ENCODE assay signal across 9 mouse cellular contexts in genomic region chr6:125868516-125868915, GRCm38 (mm10).
DNase-seq lines count a peak whose midpoint lies in the region; ATAC-seq and TF ChIP-seq lines count a peak whose summit lies in the region.
"Had no signal": no experiment of that assay in that cellular context is flagged by ENCODE, and none has a peak within 500 bp of the region (broad histone marks: within the 10 kb centered on the region; RNA-seq: fewer than 3 reads in every experiment).

No protein-coding gene starts in this region.

- no peak for DNase-seq in heart, postnatal 0 days (ENCODE audit: low spot score)
- no peak for DNase-seq in heart, adult 9 months (ENCODE audit: low spot score in 2 of 2)
- peak; percentile 47 for DNase-seq in urinary bladder, postnatal 14 days (ENCODE audit: low spot score)
- DNase-seq in urinary bladder, adult 2 months (ENCODE audit: low spot score), result no peak
- peak; percentile 39 for DNase-seq in embryonic facial prominence, embryonic 10.5 days (ENCODE audit: low spot score)
- peak; percentile 42 for DNase-seq in limb, embryonic 10.5 days (ENCODE audit: low spot score)
- DNase-seq in T-cell, adult 2 months (ENCODE audit: low spot score), result no peak
- no peak for DNase-seq in c-Kit-positive CD71-positive TER-119-positive erythroid progenitor cells, embryonic 14.5 days (ENCODE audit: low spot score)

- no peaks in the 10 kb centered on the region for H3K36me3 ChIP-seq in heart, postnatal 0 days (replicated peaks; ENCODE audit: control insufficient read depth, insufficient read depth, low read length)
- no peaks in the 10 kb centered on the region for H3K36me3 ChIP-seq in embryonic facial prominence, embryonic 10.5 days (replicated peaks)
- H3K36me3 ChIP-seq in limb, embryonic 10.5 days, result no peaks in the 10 kb centered on the region

- H3K4me3 ChIP-seq in heart, postnatal 0 days (ENCODE audit: low read depth, low read length), result no peak overlapping the region
- no peak overlapping the region for H3K4me3 ChIP-seq in embryonic facial prominence, embryonic 10.5 days
- no peak overlapping the region for H3K4me3 ChIP-seq in limb, embryonic 10.5 days
- H3K4me3 ChIP-seq: myocyte had no signal

- H3K9me3 ChIP-seq in heart, postnatal 0 days (replicated peaks; ENCODE audit: control insufficient read depth, low read length), result no peaks in the 10 kb centered on the region
- no peaks in the 10 kb centered on the region for H3K9me3 ChIP-seq in embryonic facial prominence, embryonic 10.5 days
- no peaks in the 10 kb centered on the region for H3K9me3 ChIP-seq in limb, embryonic 10.5 days (replicated peaks)

- no peak for ATAC-seq in heart, postnatal 0 days (ENCODE audit: insufficient read depth, low read depth)

- no peak overlapping the region for H3K4me2 ChIP-seq in heart, postnatal 0 days (ENCODE audit: low read depth, low read length)

- TF ChIP-seq EP300 in heart, postnatal 0 days (IDR thresholded peaks at IDR 0.05; ENCODE audit: low read depth), result no peak

- H3K27ac ChIP-seq in heart, postnatal 0 days (ENCODE audit: low read depth), result no peak overlapping the region
- H3K27ac ChIP-seq in embryonic facial prominence, embryonic 10.5 days (replicated peaks), result no peak overlapping the region
- H3K27ac ChIP-seq in limb, embryonic 10.5 days, result no peak overlapping the region

- WGBS in heart, postnatal 0 days, result 32% methylated on average over 2 of the region's 2 CpGs
- 37% methylated on average over 2 of the region's 2 CpGs for WGBS in embryonic facial prominence, embryonic 10.5 days
- 38% methylated on average over 2 of the region's 2 CpGs for WGBS in limb, embryonic 10.5 days

- no peaks in the 10 kb centered on the region for H3K27me3 ChIP-seq in heart, postnatal 0 days (ENCODE audit: control insufficient read depth, insufficient read depth, low read length)
- no peaks in the 10 kb centered on the region; the same call in 1 of the 2 replicates for H3K27me3 ChIP-seq in embryonic facial prominence, embryonic 10.5 days (replicated peaks; ENCODE audit: low read depth, poor library complexity, severe bottlenecking)
- H3K27me3 ChIP-seq in limb, embryonic 10.5 days (ENCODE audit: low read depth, poor library complexity, severe bottlenecking), result peaks cover 7% of the 10 kb centered on the region; the same call in 1 of the 2 replicates

- no peak overlapping the region for H3K9ac ChIP-seq in heart, postnatal 0 days (replicated peaks; ENCODE audit: low read depth, low read length)

- TF ChIP-seq CTCF in heart, postnatal 0 days (IDR thresholded peaks at IDR 0.05; ENCODE audit: low read depth), result peak; percentile 47

- no peaks in the 10 kb centered on the region for H3K4me1 ChIP-seq in heart, postnatal 0 days (ENCODE audit: control insufficient read depth, insufficient read depth)
- H3K4me1 ChIP-seq in embryonic facial prominence, embryonic 10.5 days, result 0 out of 2 replicates have a peak, but pooled peaks cover 4% of the 10 kb centered on the region
- no peaks in the 10 kb centered on the region for H3K4me1 ChIP-seq in limb, embryonic 10.5 days

Comparison
In these comparisons a context has a peak if more than half of its experiments do, and no peak if none do; other contexts are left out.
1. DNase-seq: peak in urinary bladder, postnatal 14 days (single experiment), embryonic facial prominence, embryonic 10.5 days (single experiment) and limb, embryonic 10.5 days (single experiment); none in heart, postnatal 0 days (single experiment), heart, adult 9 months (0 of 2), urinary bladder, adult 2 months (single experiment), T-cell, adult 2 months (single experiment) and c-Kit-positive CD71-positive TER-119-positive erythroid progenitor cells, embryonic 14.5 days (single experiment).